Mouse (Mus musculus) liver (tissue): Measurements from ENCODE around the gene Zscan5b.
"Not testable (repeated sequence)": the region's sequence is repeated elsewhere in the genome, so short reads cannot be mapped to it uniquely, and the experiment has no call there.

Source experiments
- DNase-seq: peaks from one replicate; pipeline ENCODE4 v3.0.0-alpha.2; 2020; ENCODE audit warnings: mixed read lengths

The Zscan5b gene

GRCm38 (mm10) chr7:6252410-6252809 is 30.3 kb downstream of the Zscan5b start, which contains the start of gene Epp13:
TSS of gene Epp13 (plus strand) at chr7:6252710.
- DNase-seq: no peak

GRCm38 (mm10) chr7:6254451-6254850 is 32.4 kb downstream of the Zscan5b start:
- no peak for DNase-seq

GRCm38 (mm10) chr7:6257386-6257785 is 35.3 kb downstream of the Zscan5b start:
- DNase-seq: no peak

DNA sequence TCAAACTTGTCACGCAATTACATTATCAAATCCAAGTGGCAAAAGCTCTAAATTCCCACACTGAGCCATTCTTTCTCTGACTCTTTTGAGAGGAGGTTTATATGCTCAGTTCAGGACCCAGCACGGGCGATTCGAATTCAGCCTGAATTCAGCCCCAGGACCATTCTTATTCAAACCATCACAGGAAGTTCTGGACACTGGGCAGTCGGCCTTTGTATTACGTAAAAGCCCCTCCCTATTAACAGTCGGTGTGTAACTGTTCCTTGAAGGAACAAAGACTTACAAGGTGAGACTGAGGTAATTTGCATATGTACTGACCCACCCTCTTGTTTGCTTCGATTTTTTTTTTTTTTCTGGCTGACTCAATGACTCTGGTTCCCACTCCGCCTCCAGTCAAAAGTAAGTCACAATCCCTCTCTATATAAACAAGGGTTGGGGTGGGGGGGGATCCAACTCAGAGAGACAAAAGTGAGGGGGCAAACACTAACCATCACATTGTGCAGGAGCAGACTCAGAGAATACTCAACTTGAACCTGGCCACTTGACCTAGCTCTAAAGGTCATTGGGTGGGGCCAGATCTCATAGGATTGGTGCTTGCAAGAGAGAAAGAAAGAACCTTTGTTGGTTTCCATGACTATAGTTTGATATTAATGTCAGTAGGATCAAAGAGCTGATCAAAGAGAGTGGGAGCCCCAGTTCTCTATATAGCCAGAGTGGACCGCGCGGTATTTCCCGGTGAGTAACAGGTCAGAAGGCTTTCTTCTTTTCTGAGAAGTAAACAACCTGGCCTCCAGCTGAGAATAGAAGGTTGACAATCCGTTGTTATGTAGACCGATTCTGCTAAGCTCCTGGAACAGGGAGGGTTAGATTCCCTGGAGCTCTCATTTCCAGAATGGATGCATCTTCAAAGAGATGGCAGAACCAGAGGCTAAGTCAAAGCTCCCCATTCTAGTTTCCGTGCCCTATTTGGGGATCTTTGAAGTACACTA is 36.4 kb downstream of the Zscan5b start:
- DNase-seq: no peak

DNA sequence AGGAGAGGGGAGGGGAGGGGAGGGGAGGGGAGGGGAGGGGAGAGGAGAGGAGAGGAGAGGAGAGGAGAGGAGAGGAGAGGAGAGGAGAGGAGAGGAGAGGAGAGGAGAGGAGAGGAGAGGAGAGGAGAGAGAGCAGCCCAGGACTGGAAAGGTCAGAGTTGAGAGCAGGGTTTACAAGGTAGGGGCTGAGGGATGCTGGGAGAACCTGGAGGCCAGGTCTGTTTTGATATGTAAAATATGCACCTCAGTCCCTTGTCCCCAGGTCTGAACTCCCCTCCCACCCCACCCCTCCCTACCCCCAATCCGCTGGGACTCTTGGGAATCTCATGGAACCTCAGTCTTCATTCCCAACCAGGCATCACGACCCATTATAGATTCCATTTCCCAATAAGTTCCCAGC is 37.9 kb downstream of the Zscan5b start:
- not testable (repeated sequence) for DNase-seq

DNA sequence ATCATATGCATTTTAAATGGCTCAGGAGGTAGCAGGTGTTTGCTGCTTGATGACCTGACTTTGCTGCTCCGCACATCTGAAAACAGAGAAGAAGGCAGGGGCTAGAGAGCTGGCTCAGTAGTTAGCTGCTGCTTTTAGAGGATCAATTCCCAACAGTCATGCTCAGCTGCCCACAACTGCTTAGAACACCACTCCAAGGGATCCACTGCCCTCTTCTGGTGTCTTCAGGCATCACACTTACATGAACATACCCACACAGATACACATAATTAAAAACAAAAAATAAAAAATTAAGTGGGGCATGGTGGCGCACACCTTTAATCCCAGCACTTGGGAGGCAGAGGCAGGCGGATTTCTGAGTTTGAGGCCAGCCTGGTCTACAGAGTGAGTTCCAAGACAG is 40.0 kb downstream of the Zscan5b start:
- no peak for DNase-seq

- no peak for DNase-seq
Measured at GRCm38 (mm10) chr7:6262984-6263383, 40.9 kb downstream of the Zscan5b start.

GRCm38 (mm10) chr7:6265695-6266094 is 43.6 kb downstream of the Zscan5b start:
- peak; percentile 62 for DNase-seq

GRCm38 (mm10) chr7:6277906-6278305 is 55.8 kb downstream of the Zscan5b start:
- DNase-seq: no peak

- DNase-seq: peak; percentile 78
Measured at GRCm38 (mm10) chr7:6282749-6283148, 60.7 kb downstream of the Zscan5b start.

- peak; percentile 80 for DNase-seq
Measured at GRCm38 (mm10) chr7:6283451-6284075, 61.5 kb downstream of the Zscan5b start.

DNA sequence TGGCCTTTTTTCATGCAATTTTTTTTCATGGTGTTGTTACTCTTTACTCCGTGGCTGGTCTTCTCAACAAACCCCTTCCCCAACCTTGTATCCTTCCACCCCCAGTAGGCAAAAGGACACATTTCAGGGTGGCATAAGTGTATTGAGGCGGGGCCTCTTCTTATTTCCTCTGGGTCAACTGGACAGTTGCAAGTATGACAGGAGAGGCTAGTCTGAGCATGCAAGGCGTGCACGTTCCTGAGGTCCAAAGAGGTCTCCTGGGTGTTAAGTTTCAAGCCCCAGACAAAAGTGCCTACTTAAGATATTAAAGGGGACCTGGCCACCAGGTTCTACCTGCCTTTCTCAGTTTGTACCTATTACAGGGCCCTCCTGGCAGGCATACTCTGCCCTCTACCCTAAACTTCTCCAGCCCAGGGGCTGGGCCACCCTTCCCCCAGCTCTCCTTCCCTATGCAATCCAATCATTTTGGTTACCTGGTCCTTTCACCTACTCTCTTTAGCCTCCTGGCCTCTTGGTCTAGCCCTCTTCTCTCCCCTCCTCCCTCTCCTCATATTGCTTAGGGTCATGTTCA is 62.4 kb downstream of the Zscan5b start:
- no peak for DNase-seq

GRCm38 (mm10) chr7:6285366-6285765 is 63.3 kb downstream of the Zscan5b start:
- no peak for DNase-seq

DNA sequence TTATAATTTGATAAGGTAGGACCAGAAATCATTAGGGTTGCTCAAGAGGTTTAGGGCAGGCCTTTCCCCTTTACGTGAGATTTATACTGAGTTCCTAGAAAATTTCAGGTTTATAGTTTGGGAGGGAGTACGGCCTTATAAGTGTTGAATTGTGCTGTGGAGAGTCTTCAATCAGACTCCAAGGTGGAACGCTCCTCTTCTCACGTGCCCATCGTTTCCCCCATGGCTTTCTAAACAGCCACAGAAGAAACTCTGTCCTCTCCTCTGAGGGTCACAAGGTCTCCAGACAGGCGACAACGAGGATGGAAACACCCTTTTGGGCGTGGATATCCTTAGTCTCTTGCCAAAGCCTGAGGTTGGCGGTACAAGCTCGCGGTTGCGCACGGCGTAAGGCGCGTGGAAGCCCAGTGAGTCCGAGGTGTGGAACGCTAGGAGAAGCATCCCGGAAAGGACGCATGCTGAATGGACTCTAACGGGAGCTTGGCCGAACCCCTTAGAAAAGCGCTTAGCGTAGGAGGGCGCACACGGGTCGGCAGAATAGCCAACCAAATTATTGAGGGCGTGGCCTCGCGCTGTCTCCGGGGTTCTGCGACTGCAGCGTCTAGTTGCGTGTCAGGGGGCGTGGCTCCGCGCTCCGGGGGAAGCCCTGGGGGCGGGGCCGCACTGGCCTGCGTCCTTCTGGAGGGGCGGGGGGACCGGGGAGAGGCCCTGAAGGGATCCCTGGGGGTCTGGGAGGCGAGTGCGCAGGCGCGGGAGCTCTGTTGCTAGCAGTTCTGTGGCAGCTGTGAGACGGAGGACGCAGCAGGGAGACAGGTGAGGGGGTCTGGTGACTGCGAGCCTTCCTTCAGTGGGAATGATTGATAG is 64.0 kb downstream of the Zscan5b start, which contains the start of gene Zfp667:
TSS of gene Zfp667 (plus strand) at position 738 of the 864 bp plus-strand sequence.
- peak; percentile 99 for DNase-seq

DNA sequence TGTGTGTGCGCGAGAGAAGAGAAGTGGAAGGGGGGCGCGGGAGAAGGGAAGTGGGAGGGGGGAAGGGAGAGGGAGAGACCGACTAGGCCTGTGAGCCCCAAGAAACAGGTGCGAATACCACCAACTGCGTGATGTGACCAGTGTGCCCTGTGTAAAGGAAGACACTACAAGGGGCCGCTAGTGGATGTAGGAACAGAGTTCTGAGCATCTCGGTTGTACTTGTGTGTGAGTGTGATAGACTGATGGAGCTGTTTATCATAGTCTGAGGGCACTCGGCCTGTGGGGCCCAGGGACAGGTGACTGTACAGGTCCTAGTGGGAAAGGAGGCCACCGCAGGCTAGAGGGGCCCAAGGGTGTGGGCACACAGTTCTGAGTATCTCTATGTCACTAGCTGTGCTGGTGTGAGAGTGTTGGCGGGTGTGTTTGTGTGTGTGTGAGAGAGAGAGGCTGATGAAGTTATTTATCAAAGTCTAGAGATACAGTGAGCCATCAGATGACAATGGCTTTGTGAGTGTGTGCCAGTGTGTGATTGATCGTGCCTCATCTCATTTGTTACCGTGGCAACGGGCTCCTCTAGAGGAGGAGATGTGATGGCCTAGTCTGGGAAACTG is 64.9 kb downstream of the Zscan5b start:
- peak; percentile 77 for DNase-seq
